Mouse (Mus musculus) midbrain, postnatal 0 days (tissue): Measurements from ENCODE around the gene Npc2. TPM values are rescaled to one million over a fixed set of nuclear protein-coding genes. Genes with fewer than 3 reads are reported as not detected.

Source experiments
- ATAC-seq: fragments of 200-750 bp; cut with Nextera tagmentation; 2 replicates; pipeline ENCODE4 v1.8.0; 2017; ENCODE audit warnings: moderate number of reproducible peaks, mild to moderate bottlenecking, moderate TSS enrichment, moderate library complexity; ENCODE audit not compliant: low FRiP score
- DNase-seq: peaks from one replicate; pipeline ENCODE4 v3.0.0-alpha.2; 2015; ENCODE audit warnings: low spot score
- H3K27ac ChIP-seq: fragments of 300-500 bp; sonication (generic); 2 replicates; pipeline ENCODE4 v1.5.1; 2014; ENCODE audit warnings: low read depth, mild to moderate bottlenecking, low read length, mixed read lengths
- H3K27me3 ChIP-seq: fragments of 300-500 bp; sonication (generic); 2 replicates; pipeline ENCODE4 v1.6.1; 2014; ENCODE audit warnings: low read length, control low read depth, mixed read lengths; ENCODE audit not compliant: insufficient read depth
- H3K36me3 ChIP-seq: fragments of 300-500 bp; sonication (generic); 2 replicates; pipeline ENCODE4 v1.6.1; 2014; ENCODE audit warnings: low read length, control low read depth, mixed read lengths; ENCODE audit not compliant: insufficient read depth
- H3K4me1 ChIP-seq: fragments of 300-500 bp; sonication (generic); 2 replicates; pipeline ENCODE4 v1.6.1; 2014; ENCODE audit warnings: mild to moderate bottlenecking, control low read depth, antibody characterized with exemption, low read length, mixed read lengths; ENCODE audit not compliant: insufficient read depth
- H3K4me2 ChIP-seq: fragments of 300-500 bp; sonication (generic); 2 replicates; pipeline ENCODE4 v1.6.1; 2014; ENCODE audit warnings: low read depth, mild to moderate bottlenecking, low read length, mixed read lengths; ENCODE audit not compliant: poor library complexity, severe bottlenecking
- H3K4me3 ChIP-seq: fragments of 300-500 bp; sonication (generic); 2 replicates; pipeline ENCODE4 v1.5.1; 2014; ENCODE audit warnings: low read depth, mild to moderate bottlenecking, low read length, moderate library complexity
- H3K9ac ChIP-seq: fragments of 300-500 bp; sonication (generic); replicated peaks from 2 replicates; pipeline ENCODE4 v1.6.1; 2014; ENCODE audit warnings: mild to moderate bottlenecking, low read length, moderate library complexity, mixed read lengths; ENCODE audit not compliant: poor library complexity, severe bottlenecking
- H3K9me3 ChIP-seq: fragments of 300-500 bp; sonication (generic); 2 replicates; pipeline ENCODE4 v1.6.1; 2016; ENCODE audit warnings: low read length, control low read depth
- CTCF ChIP-seq: IDR thresholded peaks from 2 replicates; pipeline ENCODE4 v1.5.1; 2016; ENCODE audit warnings: antibody characterized with exemption, mild to moderate bottlenecking
- WGBS: fragments of 180-500 bp; shearing (Covaris S2); extraction: QIAGEN DNeasy Blood & Tissue Kit; methylation state at CpG from one replicate; pipeline ENCODE4 v1.1.7; 2014; 5-methylcytosine and 5-hydroxymethylcytosine counted together
- polyA plus RNA-seq: library from polyadenylated mRNA; unstranded; fragments of >200 nt; fragmentation: Nextera tagmentation; extraction: Ambion mirVana; gene quantifications from 2 replicates; pipeline ENCODE4 v1.2.1, GENCODE M21; 2015
- total RNA-seq: library from RNA; depleted of rRNA; stranded (reverse); fragments of >200 nt; gene quantifications from 2 replicates; pipeline ENCODE4 v1.2.3, GENCODE M21; 2014

Npc2 gene
- total and polyA plus RNA-seq, 2 experiments from 2014 or later = 42.5 to 43.9 TPM

- H3K27ac ChIP-seq = no peak overlapping the region
- TF ChIP-seq CTCF = no peak
- WGBS = 94% methylated on average over 15 of the region's 15 CpGs
- no peaks in the 10 kb centered on the region for H3K4me1 ChIP-seq
- ATAC-seq (no peak), DNase-seq (no peak)
- H3K4me3 ChIP-seq = no peak overlapping the region
- no peaks in the 10 kb centered on the region for H3K9me3 ChIP-seq
- H3K27me3 ChIP-seq = no peaks in the 10 kb centered on the region
- H3K9ac ChIP-seq = no peak overlapping the region
- H3K36me3 ChIP-seq = peaks cover 13% of the 10 kb centered on the region
- no peak overlapping the region for H3K4me2 ChIP-seq
Measured at GRCm38 (mm10) chr12:84765506-84765905, 7.4 kb downstream of the Npc2 start.

GRCm38 (mm10) chr12:84764756-84765155 lies 8.2 kb downstream of the Npc2 start:
- TF ChIP-seq CTCF = no peak
- no peak for DNase-seq
- Histone ChIP-seq H3K27me3 (no peaks in the 10 kb centered on the region), H3K4me3 (no peak overlapping the region), H3K27ac (no peak overlapping the region), H3K9me3 (no peaks in the 10 kb centered on the region), H3K4me2 (no peak overlapping the region), H3K4me1 (no peaks in the 10 kb centered on the region), H3K9ac (no peak overlapping the region), H3K36me3 (peaks cover 19% of the 10 kb centered on the region)
- 92% methylated on average over 7 of the region's 7 CpGs for WGBS
- no peak for ATAC-seq

GRCm38 (mm10) chr12:84763577-84764218 lies 9.3 kb downstream of the Npc2 start:
- no peak overlapping the region for H3K4me2 ChIP-seq
- peaks cover 19% of the 10 kb centered on the region for H3K36me3 ChIP-seq
- WGBS = 94% methylated on average over 13 of the region's 13 CpGs
- H3K9ac ChIP-seq = no peak overlapping the region
- TF ChIP-seq CTCF = no peak
- H3K9me3 ChIP-seq = no peaks in the 10 kb centered on the region
- H3K4me3 ChIP-seq = no peak overlapping the region
- H3K27ac ChIP-seq = no peak overlapping the region
- DNase-seq (no peak), ATAC-seq (no peak)
- no peaks in the 10 kb centered on the region for H3K4me1 ChIP-seq
- H3K27me3 ChIP-seq = no peaks in the 10 kb centered on the region

- no peaks in the 10 kb centered on the region for H3K9me3 ChIP-seq
- no peak overlapping the region for H3K4me2 ChIP-seq
- ATAC-seq (no peak), DNase-seq (no peak)
- H3K9ac ChIP-seq = no peak overlapping the region
- no peaks in the 10 kb centered on the region for H3K4me1 ChIP-seq
- no peaks in the 10 kb centered on the region for H3K27me3 ChIP-seq
- no peak for TF ChIP-seq CTCF
- H3K4me3 ChIP-seq = no peak overlapping the region
- 94% methylated on average over 5 of the region's 5 CpGs for WGBS
- H3K27ac ChIP-seq = no peak overlapping the region
- H3K36me3 ChIP-seq = peaks cover 23% of the 10 kb centered on the region
Measured at GRCm38 (mm10) chr12:84762532-84762931, 10.4 kb downstream of the Npc2 start.

GRCm38 (mm10) chr12:84759063-84759462 lies 13.9 kb downstream of the Npc2 start:
- peaks cover 26% of the 10 kb centered on the region for H3K36me3 ChIP-seq
- peak; percentile 55 for DNase-seq

GRCm38 (mm10) chr12:84756016-84756415 lies 16.9 kb downstream of the Npc2 start:
- no peak overlapping the region for H3K4me3 ChIP-seq
- no peak for TF ChIP-seq CTCF
- H3K36me3 ChIP-seq = peaks cover 20% of the 10 kb centered on the region; the same call in 1 of the 2 replicates
- ATAC-seq = no peak
- no peak for DNase-seq
- whole genome bisulfite sequencing = 92% methylated on average over 10 of the region's 10 CpGs
- no peaks in the 10 kb centered on the region for H3K27me3 ChIP-seq
- no peaks in the 10 kb centered on the region for H3K9me3 ChIP-seq
- H3K4me2 ChIP-seq = no peak overlapping the region
- no peak overlapping the region for H3K9ac ChIP-seq
- H3K27ac ChIP-seq = no peak overlapping the region
- peaks cover 19% of the 10 kb centered on the region for H3K4me1 ChIP-seq

More at GRCm38 (mm10) chr12:84759063-84759462, 13.9 kb downstream of the Npc2 start:
- H3K9me3 ChIP-seq = no peaks in the 10 kb centered on the region
- H3K9ac ChIP-seq = no peak overlapping the region
- no peaks in the 10 kb centered on the region for H3K4me1 ChIP-seq
- no peak for ATAC-seq
- peak; percentile 64 for TF ChIP-seq CTCF
- no peaks in the 10 kb centered on the region for H3K27me3 ChIP-seq
- H3K4me3 ChIP-seq = no peak overlapping the region
- H3K4me2 ChIP-seq = no peak overlapping the region
- WGBS = 78% methylated on average over 2 of the region's 2 CpGs
- H3K27ac ChIP-seq = no peak overlapping the region
